Mouse (Mus musculus): ENCODE data around the gene Stat5b. TPM values are rescaled to one million over a fixed set of nuclear protein-coding genes. Genes with fewer than 3 reads are reported as not detected.
A peak's percentile ranks its signal among the peaks of the same experiment; 100 is the strongest.

Gene Stat5b
- total RNA-seq, 1 experiment from 2014 or later = 123 TPM

DNA sequence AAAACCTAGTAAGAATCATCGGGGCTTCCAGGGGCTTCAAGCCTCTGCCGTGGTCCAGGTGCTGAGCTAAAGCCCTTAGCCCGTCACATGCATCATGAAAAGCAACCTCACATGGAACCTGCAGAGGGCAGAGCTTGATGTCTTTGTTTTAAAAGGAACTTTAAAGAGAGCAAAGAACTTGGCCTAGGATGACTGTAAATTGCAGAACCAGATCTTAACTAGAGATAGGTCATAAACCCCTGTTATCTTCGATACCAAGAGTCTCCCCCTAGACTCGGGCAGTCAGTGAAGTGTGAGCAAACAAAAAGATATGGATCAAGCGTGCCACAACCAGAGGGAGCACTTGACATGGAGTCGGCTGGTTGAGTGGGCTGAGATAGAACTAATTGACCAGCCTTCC, 15.1 kb upstream of the Stat5b start:
- DNase-seq = no peak

DNA sequence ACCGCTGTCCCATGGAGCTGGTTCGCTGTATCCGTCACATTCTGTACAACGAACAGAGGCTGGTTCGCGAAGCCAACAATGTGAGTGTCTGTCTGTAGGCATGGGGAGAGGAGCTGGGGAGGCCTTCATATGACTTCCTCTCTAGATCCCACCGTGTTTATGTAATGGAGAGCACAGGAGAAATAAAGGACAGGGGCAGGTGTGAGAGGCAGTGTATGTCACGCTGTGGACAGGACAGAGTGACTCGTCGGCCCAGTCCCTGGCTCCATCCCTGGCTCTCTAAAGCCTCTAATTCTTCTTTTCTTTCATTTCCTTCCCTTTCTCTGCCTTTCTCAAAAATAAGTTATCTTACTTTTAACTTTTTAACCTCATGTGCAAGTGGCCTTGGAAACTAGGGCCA, 12.6 kb upstream of the Stat5b start:
- no peak for DNase-seq

DNA sequence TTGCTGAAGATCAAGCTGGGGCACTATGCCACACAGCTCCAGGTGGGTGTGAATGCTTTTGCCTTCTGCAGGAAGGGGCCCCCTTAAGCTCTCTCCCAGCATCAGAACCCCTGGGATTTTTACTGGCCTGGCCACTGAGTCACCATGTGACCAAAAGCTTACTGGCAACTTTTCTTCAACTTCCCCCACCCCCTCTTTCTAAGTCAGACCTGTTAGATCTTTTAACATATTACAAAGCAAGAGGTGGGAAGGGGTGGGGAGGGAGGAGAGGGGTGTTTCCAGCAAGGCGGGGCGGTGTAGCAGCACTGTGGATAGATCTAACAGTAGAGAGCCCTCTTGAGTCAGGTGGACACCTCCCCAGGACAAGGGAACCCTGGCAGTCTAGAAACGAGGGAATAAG, 11.3 kb upstream of the Stat5b start:
- peak; percentile 4 for DNase-seq

DNA sequence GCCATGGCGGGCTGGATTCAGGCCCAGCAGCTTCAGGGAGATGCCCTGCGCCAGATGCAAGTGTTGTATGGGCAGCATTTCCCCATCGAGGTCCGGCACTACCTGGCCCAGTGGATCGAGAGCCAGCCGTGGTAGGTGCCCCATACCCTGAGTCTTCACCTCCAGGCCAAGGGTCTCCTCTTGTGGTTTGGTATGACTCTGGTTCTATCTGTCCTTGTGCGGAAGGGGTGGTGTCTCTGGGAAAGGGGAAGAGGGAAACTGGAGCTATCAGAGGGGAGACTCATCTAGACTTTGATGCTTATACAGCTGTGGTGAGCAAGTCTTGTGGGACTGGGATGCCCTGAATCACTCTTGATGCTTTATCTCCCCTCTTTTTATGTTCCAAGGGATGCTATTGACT, 10.8 kb upstream of the Stat5b start:
- no peak for DNase-seq

DNA sequence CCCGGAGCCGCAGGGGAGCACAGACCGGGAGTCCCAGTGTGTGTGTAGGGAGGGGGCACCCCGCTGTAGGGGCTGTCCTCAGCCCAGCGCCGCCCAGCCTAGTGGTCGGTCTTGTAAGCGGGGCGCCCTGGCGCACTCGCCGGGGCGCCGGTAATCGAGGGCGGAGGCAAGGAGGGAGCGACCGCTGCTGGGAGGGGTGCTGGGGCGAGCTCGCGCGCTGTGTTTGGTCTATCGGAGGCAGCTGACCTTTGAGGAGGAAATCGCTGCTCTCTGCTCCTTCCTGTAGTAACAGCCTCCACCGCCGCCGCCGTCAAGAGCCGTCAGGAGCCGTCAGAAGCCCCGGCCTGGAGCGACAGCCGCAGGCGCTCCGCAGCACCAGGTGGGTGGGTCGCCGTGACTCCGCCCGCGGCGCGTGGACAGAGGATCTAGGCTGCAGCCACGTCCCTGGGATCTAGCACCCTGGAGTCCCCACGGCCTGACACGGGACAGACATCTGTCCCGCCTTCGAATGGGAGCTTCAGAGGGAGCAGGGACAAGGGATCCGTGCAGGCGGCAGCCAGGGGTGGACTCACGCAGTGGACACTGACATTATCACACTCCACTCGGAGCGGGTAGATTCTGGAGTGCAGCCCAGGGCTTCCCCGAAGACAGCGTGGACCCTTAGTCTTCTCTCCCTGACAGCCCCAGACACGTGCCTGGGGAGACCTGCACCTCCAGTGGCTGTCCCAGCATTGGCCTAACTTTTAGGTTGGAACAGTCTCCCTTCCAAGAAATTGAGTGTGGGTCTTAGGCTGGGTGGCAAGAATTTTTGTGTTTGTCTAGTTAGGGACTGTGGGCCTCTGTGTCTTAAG, 9.9 kb upstream of the Stat5b start:
- DNase-seq = peak; percentile 84

DNA sequence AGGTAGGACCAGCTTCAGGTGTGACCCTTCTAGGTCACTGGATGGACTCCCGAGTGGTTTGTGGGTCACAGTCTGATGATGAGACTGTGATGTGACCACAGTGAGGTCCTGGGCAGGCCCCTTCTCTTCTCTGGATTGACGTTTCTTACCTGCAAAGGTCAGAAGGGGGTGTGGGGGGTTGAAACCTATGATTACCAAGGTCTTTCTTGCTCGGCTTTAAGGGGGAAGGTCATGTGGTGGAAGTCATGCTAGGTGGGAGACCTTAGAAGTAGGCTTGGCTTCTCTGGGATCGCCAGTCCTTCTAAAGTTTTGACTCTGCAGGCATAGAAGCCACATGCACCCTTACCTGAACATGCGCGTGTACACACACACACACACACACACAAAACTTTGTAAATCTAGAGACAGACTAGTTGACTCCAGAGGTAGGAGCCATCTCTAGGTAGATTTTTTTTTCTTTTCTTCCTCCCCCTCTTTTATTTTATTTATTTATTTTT, 9.1 kb upstream of the Stat5b start:
- DNase-seq = no peak

DNA sequence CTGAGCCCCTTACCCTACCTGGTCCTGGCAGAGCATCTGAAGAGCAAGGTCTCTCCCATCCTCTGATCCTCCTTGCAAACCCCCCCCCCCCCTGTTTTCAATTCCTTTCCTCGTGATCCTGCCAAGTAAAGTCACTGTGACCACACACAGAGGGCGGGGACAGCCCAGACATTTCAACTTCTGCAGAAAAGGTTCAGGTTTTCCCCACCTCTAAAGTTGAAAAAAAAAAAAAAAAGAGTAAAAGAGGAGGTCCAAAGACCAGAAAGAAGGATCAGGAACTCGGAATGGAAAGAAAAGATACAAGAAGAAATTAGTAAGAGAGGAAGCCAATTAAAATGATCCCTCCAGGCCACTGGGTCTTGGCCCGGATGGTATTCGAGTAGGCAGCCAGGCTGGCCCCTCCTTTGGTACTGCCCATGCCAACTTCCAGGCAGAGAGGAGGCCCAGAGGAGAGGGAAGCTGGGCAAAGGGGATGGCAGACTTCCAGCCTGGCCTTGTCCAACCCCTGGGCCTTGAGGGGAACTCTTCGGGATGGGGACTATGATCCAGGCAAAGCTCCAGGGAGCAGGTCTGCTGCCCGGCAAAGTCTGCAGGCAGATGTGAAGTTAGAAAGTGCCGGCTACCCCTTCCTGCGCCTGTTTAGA, 8.5 kb upstream of the Stat5b start, which contains the start of gene Stat5a:
Gene Stat5a (plus strand): TSS at position 417 of the 644 bp plus-strand sequence.
- peak; percentile 88 for DNase-seq

DNA sequence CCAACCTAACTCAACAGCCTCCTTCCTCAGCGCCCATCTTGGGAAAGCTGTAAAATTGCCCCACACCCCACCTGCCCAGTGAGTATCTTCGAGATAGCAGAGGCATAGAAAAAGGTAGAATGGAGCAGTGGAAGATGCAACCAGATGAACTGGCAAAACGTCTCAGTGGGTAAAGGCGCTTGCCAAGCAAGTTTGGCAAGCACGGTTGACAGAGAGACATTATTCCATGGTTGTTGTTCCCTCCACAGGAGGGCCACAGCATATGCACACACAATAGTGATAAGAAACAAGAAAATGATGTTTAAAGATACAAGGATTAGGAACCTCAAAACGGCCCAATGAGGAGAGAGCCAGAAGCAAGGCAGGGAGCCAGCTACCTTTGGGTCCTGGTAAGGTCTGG, 7.4 kb upstream of the Stat5b start:
- no peak for DNase-seq

DNA sequence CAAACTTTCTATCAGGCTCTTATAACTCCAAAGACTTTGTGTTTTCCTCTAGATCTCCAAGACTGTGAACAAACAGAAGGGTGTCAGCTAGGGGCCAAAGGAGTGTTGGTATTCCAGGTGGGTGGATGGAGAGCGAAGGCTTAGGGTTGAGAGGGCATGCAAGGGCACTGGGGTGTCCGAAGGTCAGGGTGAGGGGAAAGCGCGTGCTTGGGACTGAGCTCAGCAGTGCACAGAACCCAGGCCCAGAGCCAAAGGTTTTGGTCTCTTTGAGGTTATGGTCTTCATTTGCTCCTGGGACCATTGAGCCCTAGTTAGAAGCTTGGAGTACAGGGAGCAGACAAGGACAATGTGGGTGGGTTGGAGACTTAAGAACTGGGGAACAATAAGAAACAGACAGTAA, 4.7 kb upstream of the Stat5b start:
- no peak for DNase-seq

DNA sequence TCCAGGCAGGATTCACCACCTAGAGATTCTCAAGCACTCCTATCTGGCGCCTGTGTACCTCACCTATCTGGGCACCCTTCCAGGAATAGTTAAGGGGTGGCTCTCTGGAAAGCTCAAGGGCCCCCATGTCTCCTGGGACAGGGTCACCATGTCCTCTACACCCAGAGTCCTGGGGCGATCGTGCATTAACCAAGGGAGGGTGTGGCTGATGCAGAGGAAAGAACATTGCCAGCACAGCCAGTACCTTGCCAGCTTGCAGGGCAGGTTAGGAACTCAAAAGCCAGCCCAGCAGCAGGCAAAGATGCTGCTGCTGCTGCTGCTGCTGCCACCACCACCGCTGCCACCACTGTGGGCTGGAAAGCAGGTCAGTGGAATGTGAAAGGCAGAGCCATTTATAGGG, 3.7 kb upstream of the Stat5b start:
- no peak for DNase-seq

DNA sequence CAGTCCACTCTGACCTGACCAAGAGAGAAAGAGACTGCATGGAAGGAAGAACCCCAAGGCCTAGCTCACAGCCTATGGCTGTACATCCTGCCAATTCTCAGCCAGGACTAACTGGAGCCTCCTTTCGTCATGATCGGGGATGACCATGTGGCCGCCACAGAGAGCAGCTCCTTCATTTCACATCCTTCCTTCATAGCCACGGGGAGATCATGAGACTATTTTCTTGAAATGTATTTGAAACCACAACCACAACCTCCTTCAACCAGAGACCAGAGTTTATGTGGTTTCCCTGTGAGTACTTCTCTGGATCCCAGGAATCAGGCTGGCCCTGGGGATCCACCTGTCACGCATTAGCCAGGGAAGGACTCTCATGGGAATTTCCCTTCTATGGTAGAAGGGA, 2.5 kb upstream of the Stat5b start:
- no peak for DNase-seq

DNA sequence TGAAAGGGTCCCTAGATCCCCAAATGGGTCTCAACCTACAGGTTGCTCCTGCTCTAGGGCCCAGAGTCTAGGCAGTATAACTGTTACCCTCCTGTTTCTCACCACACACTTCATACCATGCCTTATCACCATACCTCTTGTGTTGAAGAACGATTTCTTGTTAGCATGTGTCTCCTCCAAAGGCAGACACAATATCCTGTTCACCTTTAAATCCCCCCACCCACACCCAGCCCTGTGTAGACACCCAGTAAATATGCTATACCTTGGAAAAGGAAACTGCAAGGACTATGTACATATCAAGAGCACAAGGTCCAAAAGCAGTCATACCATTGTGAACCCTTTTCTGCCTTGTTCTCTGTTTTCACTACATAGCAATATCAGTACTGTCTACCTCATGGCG, 1.6 kb upstream of the Stat5b start:
- no peak for DNase-seq

DNA sequence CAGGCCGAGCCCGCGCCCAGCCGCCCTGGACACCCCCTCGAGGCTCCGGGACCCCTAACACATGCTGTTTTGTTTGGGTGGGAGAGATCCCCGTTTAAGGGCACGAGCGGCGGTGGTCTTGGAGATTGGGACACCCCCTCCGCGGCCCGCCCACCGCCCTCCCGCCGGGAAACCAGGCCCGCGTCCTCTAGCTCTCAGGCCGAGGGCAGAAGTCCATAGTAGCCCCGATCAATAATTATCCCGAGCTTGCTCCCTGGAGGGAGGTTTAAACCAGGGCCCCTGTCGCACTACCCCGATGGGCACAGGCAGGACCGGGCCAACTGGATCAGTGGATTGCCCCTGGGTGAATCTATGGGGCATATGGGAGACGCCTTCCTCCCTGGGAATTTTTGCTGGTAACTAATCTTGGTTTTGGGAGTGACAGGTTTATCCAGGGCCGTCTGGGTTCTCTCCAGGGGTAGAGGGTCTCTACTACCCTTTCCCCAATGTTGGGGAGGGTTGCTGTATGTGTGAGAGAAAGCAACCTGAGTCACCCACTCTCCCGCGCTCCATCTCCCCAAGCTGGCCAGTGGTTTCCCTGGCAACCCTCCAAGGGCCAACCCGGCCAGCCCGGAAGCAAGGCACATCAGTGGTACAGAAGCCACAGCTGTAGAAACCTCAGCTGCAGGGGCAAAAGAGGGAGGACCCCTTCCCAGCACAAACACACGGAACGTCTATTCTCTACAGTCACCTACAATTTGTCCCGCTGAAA, 429 bp upstream of the Stat5b start:
- peak; percentile 86 for DNase-seq

DNA sequence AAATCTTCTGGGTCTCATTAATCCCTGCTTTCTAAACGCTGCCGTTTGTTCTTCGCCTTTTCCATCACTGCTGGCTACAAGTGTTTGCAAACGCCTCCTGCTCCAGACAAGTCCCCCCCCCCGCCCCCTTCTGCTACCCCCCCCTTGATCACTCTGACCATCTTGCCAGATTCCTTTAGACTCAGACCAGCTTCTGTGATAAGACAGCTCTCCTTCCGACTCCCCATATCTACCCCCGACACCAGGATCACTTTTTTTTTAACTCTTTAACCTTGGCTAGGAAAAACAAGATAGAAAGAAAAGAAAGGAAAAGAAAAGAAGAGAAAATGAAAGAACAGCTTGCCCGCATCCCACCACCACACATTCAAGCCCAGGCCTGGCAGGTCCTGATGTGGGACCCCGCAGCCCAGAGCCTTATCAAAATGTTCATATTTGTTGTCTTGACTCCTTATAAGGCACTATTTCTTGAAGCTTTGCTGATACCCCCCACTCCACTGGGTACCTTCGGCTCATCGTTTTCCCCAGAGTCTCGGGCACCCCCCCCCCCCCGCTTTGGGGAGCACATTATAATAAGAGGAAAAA, 977 bp downstream of the Stat5b start:
- no peak for DNase-seq

DNA sequence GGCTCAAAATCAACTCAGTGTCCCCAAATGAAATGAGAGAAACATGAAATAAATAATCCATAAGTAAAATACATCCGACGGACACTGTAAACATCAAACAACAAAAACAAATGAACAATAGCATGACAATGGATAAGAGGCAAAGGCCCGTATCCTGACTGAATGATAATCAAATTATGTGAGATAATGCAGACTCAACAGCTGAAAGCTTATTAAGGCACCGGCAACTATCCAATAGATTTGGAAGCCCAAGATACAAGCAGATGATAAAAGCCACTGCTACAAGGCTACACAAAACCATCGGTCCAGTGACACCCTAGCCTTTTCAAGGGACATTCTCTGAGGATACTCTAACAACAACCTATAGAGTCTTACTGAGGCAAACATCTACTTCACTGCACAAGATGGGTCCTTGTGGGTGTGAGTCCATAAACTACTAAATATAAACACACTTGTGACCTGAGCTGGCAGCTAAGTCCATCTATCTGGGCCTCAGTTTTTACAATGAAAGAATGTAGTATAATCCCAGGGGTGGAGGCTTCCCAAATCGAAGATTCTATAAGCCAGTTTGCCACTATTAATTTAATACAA, 1.6 kb downstream of the Stat5b start:
- DNase-seq = no peak

DNA sequence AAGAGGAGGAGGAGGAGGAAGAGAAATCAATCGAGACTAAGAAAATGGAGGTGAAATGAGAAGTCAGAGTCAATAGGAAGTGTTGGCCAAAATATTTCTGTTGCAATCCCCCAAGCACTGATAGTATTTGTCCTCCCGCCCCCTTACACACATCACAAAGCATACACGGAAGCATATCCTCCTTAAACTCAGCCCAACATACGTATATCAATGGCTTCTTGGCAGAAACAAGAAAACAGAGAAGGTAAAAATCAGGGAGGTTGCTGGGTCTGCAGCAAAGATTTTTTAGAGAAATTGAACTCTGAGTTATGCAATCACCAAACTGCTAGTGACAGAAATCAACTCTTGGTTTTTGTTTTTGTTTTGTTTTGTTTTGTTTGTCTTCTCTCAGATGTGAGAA, 2.4 kb downstream of the Stat5b start:
- DNase-seq = no peak

DNA sequence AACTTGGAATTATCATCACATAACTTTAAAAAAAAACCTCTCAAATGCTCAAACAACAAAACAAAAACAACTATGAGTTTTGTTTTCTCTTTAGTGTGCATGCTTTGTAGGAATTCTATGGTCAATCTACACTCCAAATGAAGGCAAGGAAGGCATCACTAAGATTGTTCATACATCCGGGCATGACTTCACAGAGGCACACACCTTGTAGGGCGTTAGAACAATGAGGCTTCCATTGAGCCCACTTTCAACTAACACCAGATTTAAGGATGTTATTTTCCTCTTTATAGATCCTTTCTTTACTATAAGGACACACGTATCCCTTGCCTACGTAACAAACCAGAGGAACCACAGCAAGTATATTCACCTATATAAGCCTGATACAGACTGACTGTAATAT, 3.0 kb downstream of the Stat5b start:
- no peak for DNase-seq

DNA sequence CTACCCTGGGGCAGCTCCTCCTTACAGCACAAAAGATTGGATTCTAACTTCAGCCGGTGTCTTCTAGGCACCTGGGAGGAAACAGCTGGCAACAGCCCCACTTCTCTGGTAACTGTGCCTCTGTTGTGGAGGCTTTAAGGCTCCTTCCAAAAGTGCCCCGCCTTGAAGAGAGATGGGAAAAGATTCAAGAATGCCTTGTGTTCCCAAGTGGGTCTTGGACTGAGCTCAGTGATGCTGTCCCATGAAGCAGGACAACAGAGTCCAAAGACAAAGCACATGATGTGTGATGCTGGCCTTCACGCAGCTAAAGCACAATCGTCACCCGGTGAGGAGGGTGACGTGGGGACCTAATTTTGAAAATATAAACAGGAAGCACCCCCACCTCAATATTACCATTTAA, 4.7 kb downstream of the Stat5b start:
- DNase-seq = no peak

DNA sequence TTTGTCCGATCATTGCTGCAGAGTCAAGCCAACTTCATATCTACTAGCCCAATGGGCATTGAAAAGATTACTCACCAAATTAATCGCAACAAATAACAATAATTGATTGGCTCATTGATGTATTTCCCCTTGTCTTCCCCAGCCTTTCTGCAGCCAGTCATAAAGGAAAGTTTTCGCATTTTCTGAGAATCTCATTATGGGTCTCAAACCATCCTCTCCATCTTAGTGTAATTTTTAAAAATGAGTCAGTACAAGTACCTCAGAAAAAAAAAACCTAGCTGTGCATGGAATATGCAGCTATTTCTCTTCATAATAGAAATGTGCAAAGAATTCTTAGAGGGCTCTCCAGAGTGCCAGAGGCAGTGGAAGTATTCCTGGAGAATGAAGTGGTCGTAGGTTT, 6.4 kb downstream of the Stat5b start:
- no peak for DNase-seq

DNA sequence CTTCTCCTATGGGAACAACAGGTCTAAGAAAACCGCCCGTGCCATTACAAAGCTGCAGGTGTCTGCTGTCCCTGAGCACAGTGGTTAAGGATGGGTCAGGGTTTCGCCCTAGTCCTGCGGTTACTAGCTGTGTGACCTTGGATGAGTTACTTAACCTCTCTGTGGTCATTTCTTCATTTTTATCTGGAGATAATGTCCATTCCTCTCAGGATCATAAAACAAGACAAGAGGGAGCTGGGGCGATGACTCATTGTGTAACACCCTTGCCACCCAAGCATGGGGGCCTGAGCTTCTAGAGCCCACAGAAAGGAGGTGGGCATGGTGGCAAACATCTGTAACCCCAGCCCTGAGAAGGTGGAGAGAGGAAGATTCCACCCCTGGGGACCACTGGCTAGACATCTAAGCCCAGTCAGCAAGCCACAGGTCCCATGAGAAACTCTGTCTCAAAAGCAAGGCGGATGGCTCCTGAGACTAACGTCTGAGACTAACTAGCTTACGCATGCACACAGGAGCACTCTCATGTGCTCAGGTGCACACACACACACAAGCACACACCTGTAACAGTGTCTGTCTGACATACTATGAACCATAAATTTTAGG, 7.4 kb downstream of the Stat5b start:
- no peak for DNase-seq

DNA sequence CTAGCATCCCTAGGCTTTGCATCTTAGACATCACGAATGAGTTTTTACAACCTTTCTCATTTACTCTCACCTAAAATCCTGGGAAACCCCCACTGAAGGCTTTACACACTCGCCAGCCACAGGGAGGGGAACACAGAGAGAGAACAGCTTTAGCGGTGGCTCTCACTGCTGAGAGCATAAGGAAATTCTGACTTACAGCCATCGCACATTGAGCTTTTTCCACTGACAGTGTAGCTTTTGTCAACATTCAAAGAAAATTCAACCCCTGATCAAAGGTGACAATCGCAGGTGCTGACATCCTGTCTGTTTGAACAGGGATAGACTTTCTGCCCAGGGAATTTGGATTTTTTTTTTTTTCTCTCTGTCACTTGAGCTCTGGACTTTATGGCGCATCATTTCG, 8.5 kb downstream of the Stat5b start:
- DNase-seq = no peak

DNA sequence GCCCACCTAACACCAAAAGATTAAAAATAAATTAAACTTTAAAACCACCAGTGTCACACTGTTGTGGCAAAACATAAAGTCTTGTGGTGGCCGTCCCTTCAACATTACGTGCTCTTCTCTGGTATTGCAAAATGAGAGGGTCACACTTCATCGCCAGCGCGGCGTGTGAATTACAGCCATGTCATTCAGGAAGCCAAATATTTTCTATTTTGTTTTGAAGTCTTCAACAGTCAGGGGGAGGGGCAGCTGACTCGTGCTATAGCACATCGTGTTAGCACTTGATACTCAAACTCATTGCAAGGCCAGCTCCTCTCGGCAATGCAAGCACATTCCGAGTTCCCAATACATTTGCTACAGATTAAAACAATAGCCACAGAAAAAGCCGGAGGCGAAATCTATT, 9.7 kb downstream of the Stat5b start:
- DNase-seq = no peak

Measured in adrenal gland, postnatal 25 days (tissue).